Comparison of ENCODE assay signal across 8 mouse cellular contexts in the genomic region with DNA sequence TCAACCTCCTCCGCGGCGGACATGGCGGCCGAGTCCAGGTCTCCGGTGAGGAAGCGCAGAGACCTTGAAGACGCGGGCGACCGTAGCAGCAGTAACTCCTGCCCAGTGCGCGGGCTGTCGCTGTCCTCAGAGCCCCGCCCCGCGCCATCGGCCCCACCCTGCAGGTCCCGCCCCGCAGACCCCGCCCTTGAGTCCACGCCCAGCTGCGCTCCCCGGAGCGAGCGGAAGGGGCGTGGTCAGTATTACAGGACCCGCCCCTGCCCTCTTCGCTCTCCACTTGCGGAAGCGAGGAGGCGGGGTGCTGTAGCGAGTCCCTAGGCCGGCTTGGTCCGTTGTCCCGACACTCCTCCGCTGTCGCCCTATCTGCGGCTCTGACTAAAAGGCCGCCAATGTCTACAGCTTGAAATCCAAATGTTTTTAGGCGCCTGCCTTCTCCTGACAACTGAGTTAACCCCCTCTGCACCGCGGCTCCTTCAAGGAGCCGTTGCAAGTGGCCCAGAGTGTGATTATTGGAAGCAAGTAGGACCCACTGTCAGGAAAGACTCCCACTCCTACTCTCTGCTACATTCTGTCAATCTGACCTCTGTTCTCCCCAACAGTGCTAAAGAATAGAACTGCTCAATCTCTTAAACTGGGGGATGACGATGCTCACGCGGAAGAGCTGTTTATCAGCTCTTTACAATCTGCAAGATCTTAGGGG. TPM values are rescaled to one million over a fixed set of nuclear protein-coding genes. Genes with fewer than 3 reads are reported as not detected.
DNase-seq lines count a peak whose midpoint lies in the region; ATAC-seq and TF ChIP-seq lines count a peak whose summit lies in the region.

No protein-coding gene starts in this region.

- H3K4me3 ChIP-seq in E14TG2a.4 (replicated peaks; ENCODE audit: low read length): peak overlapping the region; percentile 97
- H3K4me3 ChIP-seq in heart, embryonic 14.5 days (ENCODE audit: control insufficient read depth in 1 of 2, insufficient read depth in 1 of 2, low read depth in 1 of 2, low read length in 2 of 2): peak overlapping the region; percentile 79 to 93
- H3K4me3 ChIP-seq in liver, embryonic 12.5 days: peak overlapping the region; percentile 74
- H3K4me3 ChIP-seq in stomach, embryonic 15.5 days (replicated peaks): peak overlapping the region; percentile 69

- WGBS in heart, embryonic 14.5 days: under 1% methylated on average over 46 of the region's 47 CpGs
- under 1% methylated on average over 44 of the region's 47 CpGs for WGBS in liver, embryonic 12.5 days (ENCODE audit: insufficient replicate concordance)
- WGBS in stomach, embryonic 15.5 days: under 1% methylated on average over 45 of the region's 47 CpGs

- H3K9ac ChIP-seq in heart, embryonic 14.5 days (ENCODE audit: low read length): peak overlapping the region; percentile 90
- H3K9ac ChIP-seq in liver, embryonic 12.5 days: peak overlapping the region; percentile 75
- peak overlapping the region; percentile 61 for H3K9ac ChIP-seq in stomach, embryonic 15.5 days

- TF ChIP-seq CTCF in E14TG2a.4 (conservative IDR thresholded peaks at IDR 0.05; ENCODE audit: low read length): no peak

- H3K27me3 ChIP-seq in E14TG2a.4 (ENCODE audit: insufficient read depth, low read length): peaks cover 3% of the 10 kb centered on the region; the same call in 1 of the 2 replicates
- no peaks in the 10 kb centered on the region for H3K27me3 ChIP-seq in heart, embryonic 14.5 days (ENCODE audit: control insufficient read depth, insufficient read depth, low read length)
- H3K27me3 ChIP-seq in liver, embryonic 12.5 days (replicated peaks): 0 out of 2 replicates have a peak, but pooled peaks cover 4% of the 10 kb centered on the region
- H3K27me3 ChIP-seq in stomach, embryonic 15.5 days (replicated peaks): no peaks in the 10 kb centered on the region

- peak overlapping the region; percentile 89 for H3K4me2 ChIP-seq in heart, embryonic 14.5 days (ENCODE audit: low read length)
- peak overlapping the region; percentile 93 for H3K4me2 ChIP-seq in liver, embryonic 12.5 days
- H3K4me2 ChIP-seq in stomach, embryonic 15.5 days: peak overlapping the region; percentile 78

- peak; percentile 97 for ATAC-seq in heart, embryonic 14.5 days (ENCODE audit: insufficient number of reproducible peaks, insufficient read depth, low FRiP score, low read depth)
- peak; percentile 99 for ATAC-seq in liver, embryonic 12.5 days
- ATAC-seq in stomach, embryonic 15.5 days (ENCODE audit: insufficient read depth, low FRiP score, low read depth): peak; percentile 97

- no peaks in the 10 kb centered on the region for H3K9me3 ChIP-seq in E14TG2a.4 (ENCODE audit: low read length)
- H3K9me3 ChIP-seq in heart, embryonic 14.5 days (ENCODE audit: control insufficient read depth, low read length): no peaks in the 10 kb centered on the region
- H3K9me3 ChIP-seq in liver, embryonic 12.5 days (replicated peaks): no peaks in the 10 kb centered on the region
- no peaks in the 10 kb centered on the region for H3K9me3 ChIP-seq in stomach, embryonic 15.5 days

- DNase-seq in c-Kit-positive CD71-negative TER-119-negative erythroid progenitor cells, embryonic 14.5 days (ENCODE audit: low read depth): peak; percentile 93
- DNase-seq in fibroblast of lung, adult 2 months (ENCODE audit: low read depth): peak; percentile 79
- peak; percentile 98 for DNase-seq in kidney, postnatal 10 days
- DNase-seq in naive thymus-derived CD4-positive, alpha-beta T cell, adult 2 months (ENCODE audit: low read depth): peak; percentile 97

- peak overlapping the region; percentile 82 to 86 for H3K27ac ChIP-seq in heart, embryonic 14.5 days (replicated peaks in 1 of 2; ENCODE audit: control insufficient read depth in 1 of 2, insufficient read depth in 1 of 2, low read depth in 2 of 2, low read length in 2 of 2)
- H3K27ac ChIP-seq in liver, embryonic 12.5 days: peak overlapping the region; percentile 81
- H3K27ac ChIP-seq in stomach, embryonic 15.5 days: peak overlapping the region; percentile 94

- peaks cover 16% of the 10 kb centered on the region for H3K36me3 ChIP-seq in E14TG2a.4 (ENCODE audit: insufficient read depth, low read length)
- H3K36me3 ChIP-seq in heart, embryonic 14.5 days (ENCODE audit: control insufficient read depth, insufficient read depth, low read length): peaks cover 21% of the 10 kb centered on the region
- H3K36me3 ChIP-seq in liver, embryonic 12.5 days: peaks cover 13% of the 10 kb centered on the region
- peaks cover 11% of the 10 kb centered on the region for H3K36me3 ChIP-seq in stomach, embryonic 15.5 days

- H3K4me1 ChIP-seq in E14TG2a.4 (replicated peaks; ENCODE audit: low read depth, low read length): peaks cover 41% of the 10 kb centered on the region
- peaks cover 5 to 10% of the 10 kb centered on the region in 2 experiments for H3K4me1 ChIP-seq in heart, embryonic 14.5 days (ENCODE audit: control insufficient read depth in 2 of 2, insufficient read depth in 2 of 2, low read length in 2 of 2)
- peaks cover 23% of the 10 kb centered on the region for H3K4me1 ChIP-seq in liver, embryonic 12.5 days
- peaks cover 12% of the 10 kb centered on the region for H3K4me1 ChIP-seq in stomach, embryonic 15.5 days

RNA-seq across cellular contexts. Expression of a gene that starts 22.5 kb away (rescaled TPM):
- polyA plus RNA-seq in heart, embryonic 14.5 days (2014; fragmentation: Nextera tagmentation; extraction: Ambion mirVana): 39.4 and 40.0 TPM in 2 replicates
- 19.4 and 19.9 TPM in 2 replicates for polyA plus RNA-seq in liver, embryonic 12.5 days (2016; fragmentation: Nextera tagmentation; extraction: Ambion mirVana)
- polyA plus RNA-seq in stomach, embryonic 15.5 days (2015; fragmentation: Nextera tagmentation; extraction: Ambion mirVana): 84.2 TPM in 2 replicates

RNA-seq across cellular contexts. Expression of a gene that starts 57.4 kb away (rescaled TPM):
- polyA plus RNA-seq in heart, embryonic 14.5 days (2014; fragmentation: Nextera tagmentation; extraction: Ambion mirVana): 1.6 and 1.8 TPM in 2 replicates
- polyA plus RNA-seq in liver, embryonic 12.5 days (2016; fragmentation: Nextera tagmentation; extraction: Ambion mirVana): 0.23 and 0.58 TPM in 2 replicates
- polyA plus RNA-seq in stomach, embryonic 15.5 days (2015; fragmentation: Nextera tagmentation; extraction: Ambion mirVana): 1.6 and 2.1 TPM in 2 replicates

Comparison
In these comparisons a context has a peak if more than half of its experiments do, and no peak if none do; other contexts are left out.
1. Peak in every context shown above with its lines: DNase-seq, ATAC-seq, H3K4me3 ChIP-seq and H3K27ac ChIP-seq.